Mouse (Mus musculus) 416B (cell line): ENCODE results near the gene Tas2r104.

ENCODE experiments used
- DNase-seq: peaks from one replicate; pipeline ENCODE4 v3.0.0; 2011; ENCODE audit warnings: low read depth

Gene Tas2r104

DNA sequence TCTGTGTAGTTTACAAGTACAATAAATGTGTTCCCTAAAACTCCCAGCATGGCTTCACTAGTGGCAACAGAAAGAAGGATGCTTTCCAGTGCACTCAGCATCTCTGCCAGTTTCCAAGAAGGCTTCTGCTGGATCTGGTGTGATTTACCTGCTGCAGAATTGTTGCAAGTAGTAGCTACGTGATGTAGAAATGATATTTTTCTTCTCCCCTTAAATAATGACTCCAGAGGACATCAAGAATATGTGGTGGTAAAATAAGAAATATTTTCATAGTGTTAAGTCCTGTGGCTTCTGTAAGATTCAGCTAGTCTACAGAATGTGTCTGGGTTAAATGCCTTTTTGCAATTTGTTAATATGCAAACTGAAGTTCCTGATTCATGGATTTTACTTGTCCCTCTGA lies at the start of gene Tas2r104:
TSS of gene Tas2r104 (minus strand) at position 101 of the 400 bp plus-strand sequence.
- no peak for DNase-seq

DNA sequence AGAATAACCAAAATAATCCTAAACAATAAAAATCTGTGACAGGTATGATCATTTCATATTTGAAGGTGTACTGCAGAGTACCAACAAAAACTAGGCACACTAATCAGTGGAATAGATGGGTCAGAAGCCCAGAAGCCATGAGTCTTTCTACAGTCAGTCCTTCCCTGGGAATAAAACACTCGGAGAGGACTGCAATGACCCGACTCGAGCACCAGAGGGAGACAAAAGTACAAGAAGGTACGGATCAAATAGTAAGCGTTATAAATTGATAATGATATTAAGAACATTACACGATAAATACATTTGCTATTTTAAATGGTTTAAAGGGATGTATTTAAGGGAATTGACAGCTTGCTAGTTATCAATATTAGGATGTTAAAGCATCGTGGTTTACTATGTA lies 27.3 kb upstream of the Tas2r104 start:
- peak; percentile 37 for DNase-seq

GRCm38 (mm10) chr6:131689963-131690362 lies 4.4 kb upstream of the Tas2r104 start, which contains the start of gene Tas2r114:
Gene Tas2r114 (minus strand): TSS chr6:131690063.
- no peak for DNase-seq

DNA sequence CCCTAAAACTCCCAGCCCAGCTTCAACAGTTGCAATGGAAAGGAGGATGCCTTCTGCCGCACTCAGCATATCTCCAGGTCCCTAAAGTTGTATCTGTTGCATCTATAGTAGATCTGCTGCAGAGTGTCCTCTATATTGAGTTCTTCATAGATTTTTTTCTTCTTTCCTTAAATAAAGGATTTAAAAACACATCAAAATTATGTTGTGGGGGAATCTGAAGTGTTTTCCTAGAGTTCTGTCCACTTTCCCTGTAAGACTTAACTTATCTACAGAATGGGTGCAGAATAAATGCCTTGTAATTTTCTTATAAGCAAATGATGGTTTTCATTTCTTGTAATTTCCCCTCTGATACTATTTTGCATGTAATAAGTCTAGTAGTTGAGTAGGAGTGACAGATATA lies 1.9 kb upstream of the Tas2r104 start, which contains the start of gene Tas2r105:
TSS of gene Tas2r105 (minus strand) at position 101 of the 400 bp plus-strand sequence.
- no peak for DNase-seq

DNA sequence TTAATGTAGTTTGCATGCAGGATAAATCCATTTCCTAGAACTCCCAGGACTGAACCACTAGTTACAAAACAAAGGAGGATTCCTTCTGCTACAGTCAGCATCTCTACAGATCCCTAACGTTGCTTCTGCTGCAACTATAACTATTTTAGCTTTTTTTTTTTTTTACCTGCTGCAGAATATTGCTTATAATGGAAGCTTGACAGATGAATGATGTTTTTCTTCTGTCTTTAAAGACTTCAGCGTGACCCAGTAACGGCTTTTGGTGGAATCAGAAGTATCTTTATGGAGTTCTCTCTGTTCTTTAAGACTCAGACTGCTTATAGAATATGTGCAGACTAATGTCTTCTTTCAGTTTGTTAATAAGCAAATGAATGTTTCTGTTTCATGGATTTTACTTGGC lies 6.8 kb downstream of the Tas2r104 start, which contains the start of gene Tas2r106:
TSS of gene Tas2r106 (minus strand) at position 101 of the 400 bp plus-strand sequence.
- DNase-seq = no peak

DNA sequence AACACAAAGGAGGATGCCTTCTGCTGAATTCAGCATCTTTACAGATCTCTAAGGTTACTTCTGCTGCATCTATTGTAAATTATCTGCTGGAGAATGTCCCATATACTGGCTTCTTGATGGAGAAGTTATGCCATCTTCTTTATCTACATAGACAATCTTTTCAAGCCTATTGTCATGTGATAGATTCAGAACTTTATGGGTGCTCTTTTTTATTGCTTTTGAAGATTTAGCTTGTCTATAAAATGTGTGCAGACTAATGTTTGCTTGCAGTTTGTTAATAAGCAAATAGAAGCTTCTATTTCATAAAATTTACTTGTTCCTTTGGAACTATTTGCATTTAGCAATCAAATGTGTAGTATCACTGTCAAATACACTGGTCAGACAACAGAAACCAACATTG lies 25.5 kb downstream of the Tas2r104 start, which contains the start of gene Tas2r107:
TSS of gene Tas2r107 (minus strand) at position 101 of the 400 bp plus-strand sequence.
- DNase-seq = no peak
